Mouse (Mus musculus) ES-CJ7 (cell line): ENCODE data around the gene Atad5.

Experiments used
- DNase-seq: peaks from one replicate; pipeline ENCODE4 v3.0.0; 2011; ENCODE audit warnings: low read depth, low spot score

Atad5 gene

DNA sequence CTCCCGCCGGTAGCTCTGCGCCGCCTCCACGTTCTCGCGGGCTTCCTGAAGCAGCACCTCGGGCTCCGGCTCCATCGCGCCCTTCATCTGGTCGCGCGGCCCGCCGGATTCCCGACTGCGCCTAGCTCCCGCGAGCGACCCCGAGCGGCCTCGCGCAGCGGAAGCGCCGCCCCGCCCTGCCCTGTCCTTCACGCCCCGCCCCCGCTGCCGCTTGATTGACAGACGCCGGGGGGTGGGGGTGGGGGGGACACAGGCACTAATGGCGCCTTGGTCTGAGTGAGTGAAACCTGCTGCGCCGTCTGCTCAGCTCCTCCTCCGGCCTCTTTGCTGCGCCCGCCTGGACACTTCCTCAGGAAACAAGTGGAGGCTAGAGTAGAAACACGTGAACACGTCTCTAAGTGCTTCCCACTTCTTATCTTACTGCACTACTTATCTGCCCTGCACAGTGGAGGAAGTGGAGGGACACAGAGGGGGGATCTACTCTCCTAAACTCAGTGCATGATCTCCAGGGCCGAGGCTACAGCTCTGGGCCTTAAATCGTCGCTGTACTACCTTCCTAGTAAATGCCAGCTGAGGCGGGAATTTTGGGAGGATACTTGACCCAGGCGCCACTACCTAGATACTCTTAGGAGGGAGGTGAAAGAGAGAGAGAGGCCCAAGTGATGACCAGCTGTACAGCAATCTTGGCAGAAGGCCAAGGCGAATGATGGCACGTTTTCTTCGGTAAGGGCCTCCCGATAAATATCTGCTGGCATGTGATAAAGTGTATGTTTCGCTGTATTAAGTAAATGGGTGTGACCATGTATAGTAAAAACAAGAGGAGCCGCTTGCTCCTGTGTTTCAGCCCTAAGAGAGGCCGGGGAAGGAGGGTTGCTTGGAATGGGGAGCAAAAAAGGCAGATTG lies 8.1 kb upstream of the Atad5 start, which contains the start of gene Crlf3:
TSS of gene Crlf3 (minus strand) at position 166 of the 903 bp plus-strand sequence.
- DNase-seq = peak; percentile 92

DNA sequence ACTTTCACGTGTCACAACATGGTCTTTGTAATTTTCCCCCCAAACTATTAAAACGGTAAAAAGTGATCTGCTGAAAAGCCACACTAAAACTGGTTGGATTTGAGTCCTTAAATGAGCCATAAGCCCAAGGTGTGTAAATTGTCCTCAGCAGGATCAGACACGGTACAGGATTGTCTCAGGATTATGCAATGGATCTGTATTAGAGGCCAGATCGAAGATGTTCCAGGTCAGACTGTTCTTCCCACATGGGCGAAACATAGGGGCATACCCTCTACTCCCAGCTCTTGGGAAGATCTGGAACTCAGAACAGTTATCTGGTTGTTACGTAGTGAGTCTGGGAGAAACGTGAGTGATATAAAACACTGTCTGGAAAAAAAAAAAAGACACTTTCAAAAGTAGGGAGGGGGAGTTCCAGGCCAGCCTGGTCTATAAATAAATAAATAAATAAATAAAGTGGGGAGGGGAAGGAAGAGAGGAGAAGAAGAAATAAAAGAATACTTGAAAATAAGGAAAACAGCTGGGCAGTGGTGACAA lies 7.3 kb upstream of the Atad5 start:
- DNase-seq = no peak

DNA sequence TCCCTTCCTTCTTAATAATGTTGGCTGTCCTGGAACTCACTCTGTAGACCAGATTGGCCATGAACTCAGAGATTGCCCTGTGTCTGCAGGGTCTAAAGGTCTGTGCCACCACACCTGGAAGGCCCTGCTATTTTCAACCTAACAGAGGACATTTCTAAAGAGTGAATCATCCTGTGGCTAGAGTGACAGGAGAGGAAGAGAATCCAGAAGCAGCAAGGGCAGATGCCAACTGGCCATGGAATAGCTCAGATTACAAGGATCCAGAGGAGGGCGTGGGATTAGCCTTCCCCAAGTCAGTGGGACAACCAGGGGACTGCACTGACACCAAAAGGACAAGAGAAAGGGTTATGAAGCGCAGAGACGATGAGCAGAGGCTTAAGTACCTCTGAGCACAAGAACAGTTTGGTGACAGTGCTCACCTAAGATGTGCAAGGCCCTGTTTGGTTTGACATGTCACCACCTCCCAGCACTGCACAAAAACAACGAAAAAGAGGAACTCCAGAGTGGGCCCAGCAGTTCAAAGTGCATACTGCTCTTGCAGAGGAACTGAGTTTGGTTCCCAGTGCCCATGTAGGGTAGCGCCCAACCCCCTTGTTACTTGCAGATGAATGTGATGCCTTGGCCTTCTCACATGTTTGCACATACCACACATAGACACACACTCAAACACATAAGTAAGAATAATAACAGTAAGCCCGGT lies 3.7 kb upstream of the Atad5 start:
- DNase-seq = no peak

DNA sequence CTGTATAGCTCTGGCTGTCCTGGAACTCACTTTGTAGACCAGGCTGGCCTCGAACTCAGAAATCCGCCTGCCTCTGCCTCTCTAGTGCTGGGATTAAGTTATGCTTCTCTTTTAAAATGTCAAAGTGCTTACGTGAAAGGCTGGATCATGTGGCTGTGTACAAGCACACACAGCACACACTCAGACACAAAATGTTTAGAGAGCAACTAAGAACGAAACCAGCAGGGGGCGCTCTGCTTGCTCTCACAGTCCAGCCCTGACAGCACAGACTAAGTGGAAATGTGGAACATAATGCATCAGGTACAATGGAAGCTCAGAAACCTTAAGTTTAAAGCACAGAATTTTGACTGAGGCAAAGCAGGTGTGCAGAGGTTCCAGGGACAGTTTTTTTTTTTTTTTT lies 2.4 kb upstream of the Atad5 start:
- DNase-seq = peak; percentile 97

DNA sequence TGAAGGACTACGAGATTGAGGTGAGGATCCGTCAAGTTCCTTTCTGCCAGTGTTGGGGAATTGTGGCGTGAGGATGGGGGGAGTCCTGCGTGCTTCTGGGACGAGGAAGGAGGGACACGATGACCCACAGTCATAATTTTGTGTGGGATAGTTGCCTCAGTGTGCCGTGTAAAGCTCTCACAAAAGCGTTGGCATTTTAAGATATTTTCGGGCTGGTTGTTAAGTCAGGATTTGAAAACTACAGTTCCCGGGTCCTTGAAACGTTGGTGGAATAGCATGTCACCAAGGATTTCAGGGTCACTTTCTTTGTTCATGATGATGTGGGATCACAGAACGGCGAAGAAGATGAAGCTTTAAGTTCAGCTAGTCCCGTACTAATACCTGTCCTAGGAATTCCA lies 616 bp downstream of the Atad5 start:
- DNase-seq = no peak

DNA sequence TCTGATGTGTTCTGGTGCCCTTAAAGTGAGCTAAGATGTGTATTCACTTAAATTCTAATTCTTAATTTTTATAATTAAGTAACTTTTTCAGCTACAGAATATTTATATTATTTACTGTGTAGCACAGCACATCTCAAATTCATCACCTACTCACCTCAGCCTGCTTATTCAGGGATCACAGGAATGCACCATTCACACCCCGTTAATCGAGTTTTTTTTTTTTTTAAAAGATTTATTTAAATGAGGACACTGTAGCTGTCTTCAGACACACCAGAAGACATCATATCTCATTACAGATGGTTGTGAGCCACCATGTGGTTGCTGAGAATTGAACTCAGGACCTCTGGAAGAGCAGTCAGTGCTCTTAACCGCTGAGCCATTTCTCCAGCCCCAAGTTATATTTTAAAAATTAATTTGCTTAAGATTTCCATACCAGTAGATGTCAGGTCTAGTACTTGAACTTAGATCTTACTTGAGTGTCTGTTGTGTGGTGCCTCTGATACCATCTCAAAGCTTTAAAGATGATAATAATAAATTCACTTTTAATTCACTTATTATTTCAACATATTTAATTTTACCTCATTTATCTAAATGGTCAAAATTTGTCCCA lies 1.5 kb downstream of the Atad5 start:
- DNase-seq = no peak

DNA sequence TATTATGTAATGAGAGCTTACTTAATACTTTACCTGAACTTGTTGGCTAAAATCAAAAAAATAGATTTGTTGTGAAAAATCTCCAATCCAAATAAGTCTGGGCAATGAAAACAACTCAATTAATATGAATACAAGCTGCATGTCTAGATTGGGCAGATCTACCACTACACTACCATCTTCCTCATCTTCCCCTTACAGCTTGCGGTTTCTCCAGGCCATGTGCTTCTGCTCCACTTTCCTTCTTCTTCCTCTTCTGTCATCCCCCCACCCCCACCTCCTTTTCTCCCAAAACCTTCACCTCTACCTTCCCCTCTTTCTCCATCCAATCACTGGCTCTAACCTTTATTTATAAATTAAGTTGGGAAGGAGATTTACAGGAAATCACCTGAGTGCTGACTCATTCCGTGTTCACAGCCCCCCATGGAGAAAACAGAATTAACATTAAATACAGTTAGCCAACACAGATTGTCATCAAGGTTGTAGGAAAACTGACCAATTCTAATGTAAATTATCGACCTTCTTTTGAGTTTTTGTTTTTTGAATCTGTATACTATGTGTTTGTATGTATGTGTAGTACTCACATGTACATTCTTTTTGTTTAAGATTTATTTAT lies 9.3 kb downstream of the Atad5 start:
- DNase-seq = peak; percentile 70

DNA sequence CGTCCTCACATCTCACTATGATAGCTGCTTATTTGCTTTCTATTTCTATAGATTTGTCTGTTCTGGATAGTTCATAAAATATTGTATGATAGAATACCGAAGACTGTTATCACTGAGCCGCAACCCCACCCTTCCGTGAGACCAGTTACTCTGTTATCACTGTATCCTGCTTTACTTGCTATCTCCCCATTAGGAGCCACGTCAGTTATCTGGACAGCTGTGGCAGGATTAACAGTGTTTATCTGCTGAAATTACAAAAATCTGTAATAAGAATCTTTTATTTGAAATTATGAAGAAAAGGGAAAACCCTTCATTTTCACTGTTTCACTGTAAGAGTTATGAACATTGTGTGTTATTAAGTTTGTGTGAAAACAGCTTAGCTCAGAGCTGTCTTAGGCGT lies 12.1 kb downstream of the Atad5 start:
- no peak for DNase-seq

DNA sequence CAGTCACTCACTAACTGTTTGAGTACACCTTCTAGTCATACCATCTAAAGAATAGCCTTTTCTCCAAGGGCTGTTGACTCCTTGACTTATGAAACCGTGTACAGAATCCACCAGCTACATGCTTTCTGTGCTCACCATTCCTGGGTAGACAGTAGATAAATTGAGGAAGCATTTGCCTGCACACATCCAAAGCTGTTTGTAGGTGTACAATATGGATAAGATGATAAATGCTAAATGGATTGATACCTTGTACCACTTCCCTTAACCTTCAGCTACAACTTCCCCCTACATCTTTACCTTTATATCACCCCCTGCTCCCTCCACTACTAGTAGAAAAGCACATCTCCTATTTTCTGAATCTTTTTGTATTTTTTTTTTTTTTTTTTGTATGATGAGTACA lies 15.2 kb downstream of the Atad5 start:
- DNase-seq = no peak

DNA sequence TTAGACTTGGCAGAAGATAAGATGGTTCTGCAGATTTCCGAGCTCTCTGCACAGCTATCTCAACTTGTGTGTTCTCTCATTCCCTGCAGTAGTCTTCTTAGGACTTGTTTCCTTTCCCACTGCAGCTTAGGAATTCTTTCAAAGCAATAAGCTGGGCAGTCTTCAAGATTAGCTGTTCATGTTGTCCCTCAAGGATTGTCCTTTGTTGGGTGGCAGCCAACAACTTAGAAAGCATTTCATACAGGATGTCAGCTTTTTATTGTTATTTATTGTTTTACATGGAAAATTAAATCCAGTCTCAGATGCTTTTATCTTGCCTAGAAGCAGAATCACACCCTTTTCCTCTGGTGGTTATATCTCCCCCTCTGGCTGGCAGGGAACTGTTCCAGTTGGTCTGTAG lies 27.2 kb downstream of the Atad5 start:
- DNase-seq = no peak

DNA sequence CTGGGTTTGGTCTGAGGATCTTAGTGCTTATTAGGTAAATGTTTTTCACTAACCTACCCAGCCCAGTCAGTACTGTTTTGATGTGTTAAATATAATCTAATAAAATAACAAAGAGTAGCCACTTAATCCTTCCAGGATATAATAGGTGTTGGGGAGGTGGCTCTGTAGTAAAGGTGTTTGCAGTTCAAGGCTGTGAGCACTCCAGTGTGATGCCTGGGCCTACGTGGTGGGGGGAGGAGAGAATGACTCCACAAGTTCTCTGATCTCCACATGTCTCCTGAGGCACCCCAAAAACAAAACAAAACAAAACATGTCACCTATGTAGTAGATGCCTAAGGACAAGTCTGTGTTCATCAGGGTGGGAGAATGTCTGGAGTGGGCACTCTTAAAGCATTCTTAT lies 42.9 kb downstream of the Atad5 start:
- DNase-seq = peak; percentile 95

DNA sequence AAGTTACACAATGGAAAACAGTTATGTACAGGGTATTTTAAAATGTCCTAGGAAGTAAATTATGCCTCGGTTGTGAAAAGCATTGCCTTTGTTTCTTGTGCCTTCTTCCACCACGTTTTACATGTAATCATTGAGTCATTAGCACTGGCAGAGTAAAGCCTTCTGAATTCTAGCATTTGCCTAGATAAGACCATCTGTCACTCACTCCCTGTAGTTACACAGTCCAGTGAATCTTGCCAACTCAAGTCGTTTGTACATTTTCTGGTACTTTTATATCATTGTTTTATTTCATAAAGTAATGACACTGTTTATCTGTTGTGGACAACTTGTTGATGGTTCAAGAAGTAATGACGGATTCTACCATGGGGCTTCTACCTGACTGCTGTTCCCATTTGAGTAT lies 45.5 kb downstream of the Atad5 start:
- no peak for DNase-seq

DNA sequence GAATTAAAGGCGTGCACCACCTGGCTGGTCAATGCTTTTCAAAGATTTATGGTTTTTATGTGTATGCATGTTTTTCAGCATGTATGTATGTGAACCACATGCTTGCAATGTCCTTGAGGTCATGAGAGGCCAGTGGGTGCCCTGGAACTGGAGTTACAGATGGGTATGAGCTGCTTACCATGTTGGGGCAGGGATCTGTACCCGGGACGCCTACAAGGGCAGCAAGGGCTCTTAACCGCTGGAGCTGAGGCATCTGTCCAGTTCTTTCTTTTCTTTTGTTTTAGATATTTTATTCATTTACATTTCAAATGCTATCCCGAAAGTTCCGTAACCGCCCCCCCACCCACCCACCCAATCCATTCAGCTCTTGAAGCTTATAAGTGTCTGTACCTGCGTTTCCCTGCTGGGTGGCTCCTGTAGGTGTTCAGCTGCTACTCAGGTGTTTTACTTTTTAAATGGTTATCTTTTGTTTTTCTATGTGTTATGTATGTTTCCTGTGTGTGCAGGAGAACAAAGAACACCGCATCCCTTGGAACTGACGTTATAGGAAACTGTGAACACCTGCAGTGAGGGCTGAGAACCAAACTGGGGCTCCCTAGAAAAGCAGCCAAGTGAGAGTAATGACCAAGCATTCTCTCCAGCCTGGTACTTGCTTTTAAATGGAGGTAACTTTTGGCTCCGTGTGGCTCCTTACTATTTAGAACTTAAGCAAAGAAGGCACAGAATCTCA lies 46.9 kb downstream of the Atad5 start:
- peak; percentile 85 for DNase-seq

DNA sequence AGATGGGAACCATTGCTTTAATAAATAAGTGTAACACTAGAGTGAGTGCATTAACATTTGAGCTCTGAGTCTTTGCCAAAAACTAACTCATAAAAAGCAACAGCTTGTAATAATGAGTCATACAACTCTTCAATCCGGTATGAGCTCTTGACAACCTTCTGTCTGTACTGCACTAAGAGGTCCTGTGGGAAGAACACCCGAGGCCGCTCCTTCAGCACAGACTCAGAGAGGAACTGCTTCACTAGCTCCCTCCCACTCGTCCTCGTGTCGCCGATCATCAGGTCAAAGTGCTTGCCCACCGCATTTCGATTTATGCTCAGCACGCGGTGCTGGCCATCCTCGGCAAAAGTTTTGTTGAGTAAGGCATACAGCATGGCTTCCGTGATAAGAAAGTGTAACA lies 47.6 kb downstream of the Atad5 start:
- DNase-seq = peak; percentile 66

DNA sequence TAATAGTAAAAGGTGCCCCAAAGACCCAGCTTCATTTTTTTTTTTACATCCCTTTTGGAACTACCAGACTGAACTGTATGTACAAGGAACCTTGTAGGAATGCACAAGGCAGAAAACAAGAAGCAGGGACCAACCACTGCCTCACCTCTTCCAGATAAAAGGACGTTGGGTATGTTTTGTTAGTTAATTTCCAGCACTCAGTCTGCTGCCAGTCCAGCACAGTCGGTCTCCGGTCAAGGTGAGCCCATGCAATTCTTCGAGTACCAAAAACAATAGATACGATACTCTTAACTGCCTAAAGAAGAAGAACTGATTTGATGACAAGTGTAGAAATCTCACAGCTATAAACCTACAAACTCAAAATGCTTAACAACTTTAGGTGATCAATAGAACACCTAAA lies 48.6 kb downstream of the Atad5 start:
- DNase-seq = peak; percentile 86

DNA sequence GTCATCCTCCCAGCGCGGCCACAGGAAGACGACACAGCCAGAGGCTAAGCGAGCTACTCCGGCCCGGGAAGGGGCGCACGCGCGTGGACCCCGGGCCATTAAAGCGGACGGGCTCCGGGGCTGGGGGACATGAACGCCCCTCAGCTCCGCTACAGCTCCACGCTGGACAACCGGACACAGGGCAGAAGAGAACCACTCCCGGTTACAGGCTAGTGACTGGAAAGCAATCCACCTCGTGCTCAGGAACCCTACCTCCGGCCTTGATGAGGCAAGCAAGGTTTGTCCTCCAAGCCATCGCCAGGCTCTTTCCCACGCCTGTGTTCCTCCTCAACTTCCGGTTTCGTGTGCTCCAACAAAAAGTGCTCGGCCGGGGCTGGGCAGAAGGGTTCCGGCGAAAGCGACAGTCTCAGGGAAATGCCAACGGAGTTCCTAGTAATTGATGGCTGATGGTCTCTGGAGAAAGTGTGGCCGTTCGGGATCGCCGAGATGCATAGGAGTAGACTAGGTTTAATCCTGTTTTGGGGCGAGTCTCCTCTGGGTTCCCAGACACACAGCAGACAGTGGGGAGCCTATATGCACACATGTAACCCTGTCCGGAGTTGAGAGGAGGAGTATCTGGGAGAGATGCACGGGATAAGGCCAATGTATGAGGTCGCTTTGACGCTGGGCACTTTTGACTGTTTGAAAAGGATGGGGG lies 52.8 kb downstream of the Atad5 start, which contains the start of gene Tefm:
TSS of gene Tefm (minus strand) at position 351 of the 697 bp plus-strand sequence.
- DNase-seq = peak; percentile 92

DNA sequence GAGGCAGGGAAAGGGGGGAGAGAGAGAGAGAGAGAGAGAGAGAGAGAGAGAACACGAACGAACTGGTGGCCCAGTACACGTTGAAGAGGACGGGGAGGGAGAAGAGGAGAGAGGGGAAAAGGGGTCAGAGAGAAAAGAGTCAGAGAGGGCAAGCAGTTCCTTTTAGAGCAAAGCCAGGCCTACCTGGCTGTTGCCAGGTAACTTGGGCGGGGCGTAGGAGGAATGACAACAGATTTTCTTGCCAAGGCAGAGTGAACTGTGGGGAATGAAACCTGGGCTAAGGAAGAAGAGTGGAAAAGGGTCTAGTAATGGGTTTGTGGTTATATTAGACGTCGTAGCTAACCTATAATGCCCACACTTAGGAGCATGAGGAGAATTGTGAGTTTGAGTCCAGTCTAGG lies 53.7 kb downstream of the Atad5 start:
- DNase-seq = peak; percentile 67

DNA sequence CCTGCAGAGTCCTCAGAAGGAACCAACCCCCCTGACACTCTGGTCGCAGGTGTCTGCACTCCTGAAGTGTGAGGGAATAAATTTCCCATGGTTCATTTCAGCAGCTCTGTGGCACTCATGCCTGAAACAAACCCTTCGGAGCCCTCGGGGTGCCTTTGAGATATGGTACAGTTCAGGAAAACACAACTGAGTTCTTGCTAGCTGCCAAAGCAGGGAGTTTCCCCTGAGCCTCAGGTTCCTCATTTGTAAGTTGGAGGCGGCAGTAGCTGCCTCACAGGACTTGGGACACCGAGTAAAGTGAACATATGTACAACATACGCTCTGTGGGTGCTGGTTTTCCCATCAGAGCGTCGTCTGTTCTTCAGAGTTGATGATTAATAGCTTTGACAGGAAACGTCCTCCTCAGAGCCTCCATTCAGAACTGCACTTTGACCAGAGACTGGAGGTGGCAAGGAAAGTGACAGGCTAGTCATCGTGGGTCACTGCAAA lies 56.6 kb downstream of the Atad5 start:
- DNase-seq = no peak

DNA sequence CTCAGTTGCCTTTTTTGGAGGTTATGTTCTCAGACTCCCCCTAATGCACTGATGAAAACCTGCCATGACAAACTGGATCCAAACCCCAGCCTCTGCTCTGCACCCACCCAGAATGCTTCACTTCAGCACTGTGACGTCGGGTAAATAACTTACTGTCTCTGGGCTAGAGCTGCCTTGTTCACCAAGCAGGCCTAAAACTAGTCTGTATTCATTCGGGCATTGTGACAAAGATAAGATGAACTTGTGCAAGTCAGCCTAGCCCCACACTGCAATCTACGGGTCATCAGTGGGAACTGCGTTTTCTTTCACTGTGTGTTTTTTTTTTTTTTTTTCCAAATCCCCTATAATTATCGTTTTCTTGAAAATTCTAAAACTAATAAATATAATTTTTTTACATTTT lies 58.5 kb downstream of the Atad5 start:
- DNase-seq = peak; percentile 69

DNA sequence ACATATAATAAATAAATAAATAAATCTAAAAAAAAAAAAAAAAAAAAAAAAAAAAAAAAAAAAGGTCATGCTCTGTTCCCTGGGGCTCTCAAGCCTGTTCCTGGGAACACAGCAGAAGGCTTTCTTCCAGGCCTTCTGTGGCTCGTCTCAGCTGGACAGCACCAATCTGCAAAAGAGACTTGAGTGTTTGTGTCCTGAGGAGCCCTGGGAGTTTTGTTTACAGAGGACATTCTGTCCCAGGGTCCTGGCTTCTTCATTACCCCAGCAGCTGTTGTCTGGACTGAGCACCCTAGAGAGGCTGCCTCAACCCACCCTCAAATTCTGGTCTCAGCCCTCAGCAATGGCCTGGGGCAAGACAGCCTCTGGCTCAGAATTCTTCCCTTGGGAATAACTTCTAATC lies 59.1 kb downstream of the Atad5 start:
- no peak for DNase-seq
